Mouse (Mus musculus) hindbrain, postnatal 0 days (tissue): ENCODE results near the gene Grb14. TPM values are rescaled to one million over a fixed set of nuclear protein-coding genes. Genes with fewer than 3 reads are reported as not detected.
A peak's percentile ranks its signal among the peaks of the same experiment; 100 is the strongest.

ENCODE experiments used
- ATAC-seq: fragments of 200-750 bp; cut with Nextera tagmentation; 2 replicates; pipeline ENCODE4 v1.8.0; 2017; ENCODE audit warnings: mild to moderate bottlenecking, moderate TSS enrichment, moderate library complexity
- DNase-seq: peaks from one replicate; pipeline ENCODE4 v3.0.0-alpha.2; 2015; ENCODE audit warnings: low spot score
- H3K27ac ChIP-seq: fragments of 300-500 bp; sonication (generic); 2 replicates; pipeline ENCODE4 v1.5.1; 2014; ENCODE audit warnings: mild to moderate bottlenecking
- H3K27me3 ChIP-seq: fragments of 300-500 bp; sonication (generic); 2 replicates; pipeline ENCODE4 v1.6.1; 2014; ENCODE audit warnings: low read length, mixed read lengths; ENCODE audit not compliant: insufficient read depth
- H3K36me3 ChIP-seq: fragments of 300-500 bp; sonication (generic); 2 replicates; pipeline ENCODE4 v1.6.1; 2014; ENCODE audit warnings: low read length, mixed read lengths; ENCODE audit not compliant: insufficient read depth
- H3K4me1 ChIP-seq: fragments of 300-500 bp; sonication (generic); 2 replicates; pipeline ENCODE4 v1.6.1; 2014; ENCODE audit warnings: antibody characterized with exemption, low read length, mixed read lengths; ENCODE audit not compliant: insufficient read depth
- H3K4me2 ChIP-seq: fragments of 300-500 bp; sonication (generic); 2 replicates; pipeline ENCODE4 v1.6.1; 2014; ENCODE audit warnings: low read depth, mild to moderate bottlenecking, low read length, moderate library complexity, mixed read lengths
- H3K4me3 ChIP-seq: fragments of 300-500 bp; sonication (generic); 2 replicates; pipeline ENCODE4 v1.5.1; 2014; ENCODE audit warnings: low read length
- H3K9ac ChIP-seq: fragments of 300-500 bp; sonication (generic); replicated peaks from 2 replicates; pipeline ENCODE4 v1.6.1; 2014; ENCODE audit warnings: mild to moderate bottlenecking, low read length, moderate library complexity, mixed read lengths
- H3K9me3 ChIP-seq: fragments of 300-500 bp; sonication (generic); 2 replicates; pipeline ENCODE4 v1.6.1; 2016; ENCODE audit warnings: low read length, mixed read lengths
- CTCF ChIP-seq: IDR thresholded peaks from 2 replicates; pipeline ENCODE4 v1.5.1; 2016; ENCODE audit warnings: antibody characterized with exemption, control low read depth, low read depth
- WGBS: fragments of 180-500 bp; shearing (Covaris S2); extraction: QIAGEN DNeasy Blood & Tissue Kit; methylation state at CpG from one replicate; pipeline ENCODE4 v1.1.7; 2014; 5-methylcytosine and 5-hydroxymethylcytosine counted together
- polyA plus RNA-seq: library from polyadenylated mRNA; unstranded; fragments of >200 nt; fragmentation: Nextera tagmentation; extraction: Ambion mirVana; gene quantifications from 2 replicates; pipeline ENCODE4 v1.2.1, GENCODE M21; 2015
- total RNA-seq: library from RNA; depleted of rRNA; stranded (reverse); fragments of >200 nt; gene quantifications from 2 replicates; pipeline ENCODE4 v1.2.3, GENCODE M21; 2014

The Grb14 gene
- total and polyA plus RNA-seq, 2 experiments from 2014 or later = 18.5 to 30.0 TPM

GRCm38 (mm10) chr2:64947484-64947883, 77.3 kb downstream of the Grb14 start:
- no peak for DNase-seq
- Histone ChIP-seq H3K9me3 (no peaks in the 10 kb centered on the region), H3K9ac (no peak overlapping the region), H3K4me1 (no peaks in the 10 kb centered on the region), H3K4me3 (no peak overlapping the region), H3K27me3 (no peaks in the 10 kb centered on the region), H3K36me3 (no peaks in the 10 kb centered on the region), H3K27ac (no peak overlapping the region), H3K4me2 (no peak overlapping the region)
- WGBS = 66% methylated on average over 3 of the region's 3 CpGs
- TF ChIP-seq CTCF = peak; percentile 29; the same call in 1 of the 2 replicates
- ATAC-seq = no peak

DNA sequence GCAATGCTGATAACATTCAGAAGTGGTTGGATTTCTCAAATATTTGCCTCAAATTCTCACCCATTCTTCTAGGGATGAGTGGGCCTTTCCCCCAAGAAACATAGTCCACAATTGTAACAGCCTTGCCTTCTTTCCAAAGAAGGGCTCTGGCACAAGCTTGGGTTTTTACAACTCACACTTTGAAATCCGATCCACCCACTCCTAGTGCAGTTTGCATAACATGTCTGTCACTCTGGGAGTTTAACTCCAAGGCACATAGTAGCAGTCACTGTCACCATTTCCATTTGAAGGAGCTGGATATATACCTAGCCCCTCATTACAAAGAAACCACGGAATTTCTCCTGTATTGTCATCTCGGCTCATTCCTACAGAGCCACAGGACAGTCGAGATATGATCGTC, 103.9 kb downstream of the Grb14 start:
- ATAC-seq (no peak), DNase-seq (no peak)
- no peaks in the 10 kb centered on the region for H3K27me3 ChIP-seq
- no peaks in the 10 kb centered on the region for H3K4me1 ChIP-seq
- TF ChIP-seq CTCF = no peak
- 48% methylated on average over 5 of the region's 5 CpGs for WGBS
- H3K36me3 ChIP-seq = no peaks in the 10 kb centered on the region
- H3K9me3 ChIP-seq = no peaks in the 10 kb centered on the region
- H3K9ac ChIP-seq = no peak overlapping the region
- H3K4me2 ChIP-seq = no peak overlapping the region
- no peak overlapping the region for H3K27ac ChIP-seq
- no peak overlapping the region for H3K4me3 ChIP-seq

- ATAC-seq = peak; percentile 87
- peak; percentile 80 for DNase-seq
- Histone ChIP-seq H3K4me1 (no peaks in the 10 kb centered on the region), H3K27ac (no peak overlapping the region), H3K4me2 (no peak overlapping the region), H3K9me3 (no peaks in the 10 kb centered on the region), H3K9ac (no peak overlapping the region), H3K36me3 (no peaks in the 10 kb centered on the region), H3K27me3 (no peaks in the 10 kb centered on the region), H3K4me3 (no peak overlapping the region)
- TF ChIP-seq CTCF = peak; percentile 75
- 33% methylated on average over 6 of the region's 6 CpGs for WGBS
These were observed 109.3 kb downstream of the Grb14 start for GRCm38 (mm10) chr2:64915448-64915847.

DNA sequence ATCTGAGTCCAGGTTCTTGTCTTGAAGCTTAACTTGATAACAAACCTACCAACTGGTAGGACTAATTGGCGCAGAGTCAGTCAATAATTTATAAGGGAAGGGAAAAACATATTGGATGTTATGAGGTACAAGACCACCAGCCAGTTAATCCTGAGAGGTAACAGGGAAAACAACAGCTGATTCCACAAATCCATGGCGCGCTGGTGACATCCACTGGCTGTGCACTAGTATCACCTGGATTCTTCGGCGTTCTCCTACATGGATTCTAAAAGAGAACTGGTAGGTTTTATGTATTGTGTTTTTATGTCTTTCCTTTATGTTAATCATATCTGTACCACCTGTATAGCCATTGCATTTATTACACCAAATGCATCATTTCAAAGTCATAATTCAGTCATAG, 119.9 kb downstream of the Grb14 start:
- H3K27me3 ChIP-seq = no peaks in the 10 kb centered on the region
- ATAC-seq (peak; percentile 70; the same call in 1 of the 2 replicates), DNase-seq (peak; percentile 79)
- H3K4me3 ChIP-seq = no peak overlapping the region
- no peaks in the 10 kb centered on the region for H3K4me1 ChIP-seq
- H3K9me3 ChIP-seq = no peaks in the 10 kb centered on the region
- WGBS = 81% methylated on average over 5 of the region's 5 CpGs
- no peak overlapping the region for H3K27ac ChIP-seq
- H3K4me2 ChIP-seq = no peak overlapping the region
- peak; percentile 79 for TF ChIP-seq CTCF
- H3K36me3 ChIP-seq = no peaks in the 10 kb centered on the region
- no peak overlapping the region for H3K9ac ChIP-seq

GRCm38 (mm10) chr2:64897844-64898243, 126.9 kb downstream of the Grb14 start:
- Histone ChIP-seq H3K4me1 (no peaks in the 10 kb centered on the region), H3K27ac (no peak overlapping the region), H3K9me3 (no peaks in the 10 kb centered on the region), H3K4me2 (no peak overlapping the region), H3K27me3 (no peaks in the 10 kb centered on the region), H3K4me3 (no peak overlapping the region), H3K9ac (no peak overlapping the region), H3K36me3 (no peaks in the 10 kb centered on the region)
- ATAC-seq = no peak
- DNase-seq = no peak
- TF ChIP-seq CTCF = no peak
- WGBS = 61% methylated on average over 5 of the region's 5 CpGs

DNA sequence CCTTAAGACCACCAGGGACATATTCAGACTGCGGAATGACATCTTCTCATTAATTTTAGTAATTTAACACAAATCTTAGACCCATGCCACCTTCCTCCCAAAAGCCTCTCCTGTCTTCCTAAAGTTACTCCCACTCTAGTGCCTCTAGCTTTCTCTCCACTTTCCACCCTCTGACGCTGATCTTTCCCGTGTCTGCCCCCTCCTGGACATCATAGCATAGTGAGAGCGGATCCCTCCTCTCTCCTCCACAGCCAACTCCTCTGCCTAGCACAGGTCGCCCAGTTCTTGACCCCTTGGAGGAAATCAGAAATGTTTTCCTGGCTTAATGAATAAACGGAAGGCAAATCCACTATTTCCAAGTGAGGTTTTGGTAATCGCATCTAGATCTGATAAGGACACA, 131.6 kb downstream of the Grb14 start:
- Histone ChIP-seq H3K4me1 (no peaks in the 10 kb centered on the region), H3K27ac (no peak overlapping the region), H3K9me3 (no peaks in the 10 kb centered on the region), H3K27me3 (no peaks in the 10 kb centered on the region), H3K4me3 (no peak overlapping the region), H3K9ac (no peak overlapping the region), H3K4me2 (no peak overlapping the region), H3K36me3 (no peaks in the 10 kb centered on the region)
- ATAC-seq = no peak
- DNase-seq = no peak
- peak; percentile 41 for TF ChIP-seq CTCF
- WGBS = 64% methylated on average over 7 of the region's 7 CpGs

DNA sequence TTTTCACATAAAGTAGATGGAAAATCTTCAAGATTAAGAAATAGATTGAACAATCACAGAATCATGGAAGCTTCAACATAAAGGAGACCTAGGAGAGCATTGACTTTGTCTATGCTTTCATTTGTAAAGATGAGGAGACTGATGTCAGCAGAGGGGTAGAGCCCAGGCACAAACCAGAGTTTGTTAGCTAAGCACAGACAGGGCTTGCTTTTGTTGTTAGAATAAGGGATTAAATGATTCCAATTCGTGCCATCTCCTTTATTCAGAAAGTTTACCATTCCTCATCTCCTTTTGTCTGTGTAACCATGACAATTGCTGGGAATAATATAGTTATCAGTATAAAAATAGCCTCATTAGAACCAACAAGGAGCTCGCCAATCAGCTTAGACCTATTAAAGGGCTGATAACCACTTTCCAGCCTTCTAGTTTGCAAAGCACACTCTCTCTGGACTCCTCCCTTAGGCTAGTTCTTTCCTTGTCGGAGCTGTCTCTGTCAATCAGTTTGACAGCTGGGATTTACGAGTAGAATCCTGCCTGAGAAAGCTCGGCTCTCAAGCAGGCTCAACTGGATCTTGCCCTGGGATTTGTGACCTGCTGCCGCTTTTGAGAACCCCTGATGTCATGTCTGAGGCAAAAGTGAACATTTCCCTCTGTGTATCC, 137.6 kb downstream of the Grb14 start:
- Histone ChIP-seq H3K4me2 (no peak overlapping the region), H3K4me3 (no peak overlapping the region), H3K27ac (no peak overlapping the region), H3K4me1 (no peaks in the 10 kb centered on the region), H3K9me3 (no peaks in the 10 kb centered on the region), H3K36me3 (no peaks in the 10 kb centered on the region), H3K9ac (no peak overlapping the region), H3K27me3 (no peaks in the 10 kb centered on the region)
- peak; percentile 15 for DNase-seq
- 0 out of 2 replicates have a peak, but pooled peaks have one; percentile 27 for ATAC-seq
- no peak for TF ChIP-seq CTCF
- WGBS = 33% methylated on average over 6 of the region's 6 CpGs
